Mouse (Mus musculus): ENCODE results near the gene Gm17364.

- TF ChIP-seq GATA1 (IDR thresholded peaks at IDR 0.05; ENCODE audit: borderline replicate concordance, low read length), result no peak
- TF ChIP-seq FLI1 (IDR thresholded peaks at IDR 0.05; ENCODE audit: low read length), result no peak
These were observed 12.5 kb upstream of the Gm17364 start for GRCm38 (mm10) chr13:41286285-41286684.

Data from megakaryocyte, embryonic 14.5 days (primary cell).